Mouse (Mus musculus) right cerebral cortex, postnatal 10 days (tissue): ENCODE results near the gene Samd13.

ENCODE experiments used
- DNase-seq, 2 experiments: peaks; one replicate each; pipeline ENCODE4 v3.0.0; 2021; ENCODE audit warnings: low spot score in 2 of 2

Gene Samd13

DNA sequence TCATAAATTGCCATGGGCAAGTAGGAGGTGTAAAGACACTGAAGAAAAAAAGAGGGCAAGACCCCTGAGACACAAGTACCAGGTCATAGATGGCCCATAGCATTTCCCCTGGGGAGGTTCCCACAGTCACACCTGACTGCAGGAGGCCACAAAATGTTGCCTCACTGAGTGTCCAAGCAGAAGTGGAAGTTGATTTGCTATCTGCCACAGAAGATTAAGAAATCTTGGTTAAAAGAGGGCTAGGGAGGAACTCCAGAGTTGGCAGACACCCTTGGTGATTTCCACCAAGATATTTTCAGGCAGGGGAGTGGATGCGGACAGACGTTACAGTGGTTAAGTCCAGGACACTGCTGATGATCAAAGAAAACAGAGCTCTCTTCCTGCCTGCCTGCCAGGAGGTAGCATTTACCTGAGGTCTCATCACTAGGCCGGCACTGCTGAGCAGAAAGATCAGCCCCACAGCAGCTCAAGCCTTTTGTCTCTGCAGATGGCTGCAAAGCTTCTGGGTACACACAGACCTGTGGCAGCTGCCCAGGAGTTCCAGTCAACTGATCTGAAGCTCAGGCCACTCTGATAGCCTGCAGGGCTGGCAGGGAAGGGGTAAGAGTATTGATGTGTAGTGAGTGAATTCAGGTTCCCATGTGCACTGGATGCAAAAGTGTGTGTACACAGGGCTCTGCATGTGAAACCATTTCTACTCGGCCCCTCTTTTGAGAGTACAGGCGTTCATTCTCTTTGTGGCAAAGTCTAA, 68.7 kb downstream of the Samd13 start:
- no peak for DNase-seq

DNA sequence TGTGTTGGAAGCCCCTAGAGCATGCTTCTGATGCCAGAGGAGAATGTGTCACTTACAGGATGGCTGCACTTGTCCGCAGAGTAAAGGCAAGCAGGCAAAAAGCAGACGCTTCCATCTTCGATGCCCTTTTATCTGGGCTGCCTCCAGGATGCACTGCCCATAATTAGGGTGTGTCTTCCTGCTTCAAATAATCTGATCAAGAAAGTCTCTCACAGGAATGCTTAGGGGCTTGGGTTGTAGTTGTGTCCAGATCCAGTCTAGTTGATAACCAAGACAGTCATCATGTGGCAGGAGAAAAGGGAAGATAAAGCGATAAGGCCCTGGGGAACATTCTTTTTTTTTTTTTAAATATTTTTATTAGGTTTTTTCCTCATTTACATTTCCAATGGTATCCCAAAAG, 69.9 kb downstream of the Samd13 start, which contains the start of gene Dnase2b:
TSS of gene Dnase2b (minus strand) at position 101 of the 400 bp plus-strand sequence.
- no peak for DNase-seq

DNA sequence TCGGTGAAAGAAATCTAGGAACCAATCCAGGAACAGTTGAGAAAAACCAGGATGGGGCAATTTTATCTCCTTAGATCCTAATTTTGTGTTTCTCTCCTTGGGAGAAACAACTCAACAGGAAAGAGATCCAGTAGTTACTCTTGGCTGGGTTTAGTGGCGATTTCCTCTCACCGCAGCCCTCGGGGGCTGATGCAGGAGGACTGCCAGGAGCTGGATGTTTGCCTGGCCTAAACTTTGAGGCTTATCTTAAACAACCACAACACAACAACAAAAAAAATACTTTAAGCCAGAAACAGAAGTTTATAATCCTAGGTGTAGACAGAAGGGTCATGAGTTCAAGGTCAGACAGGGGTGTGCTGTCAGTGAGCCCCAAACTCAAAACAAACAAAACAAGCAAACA, 73.6 kb downstream of the Samd13 start:
- no peak for DNase-seq

DNA sequence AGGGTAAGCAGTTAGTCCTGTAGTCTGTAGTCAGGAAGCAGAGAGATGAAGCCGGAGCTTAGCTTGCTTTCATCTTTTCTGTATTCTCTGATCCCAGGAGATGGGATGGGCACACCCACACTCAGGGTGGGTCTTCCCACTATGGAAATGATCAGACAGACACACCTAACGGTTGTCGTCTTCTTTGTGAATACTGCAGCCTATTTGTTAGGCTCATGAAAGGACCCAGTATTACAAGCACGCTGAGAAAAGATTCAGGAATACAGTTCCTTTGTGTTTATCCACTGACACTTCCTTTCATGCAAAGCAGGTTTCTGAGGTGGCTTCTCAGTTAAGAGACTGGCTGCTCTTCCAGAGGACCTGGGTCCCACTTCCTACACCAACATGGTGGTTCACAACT, 74.1 kb downstream of the Samd13 start:
- no peak for DNase-seq

DNA sequence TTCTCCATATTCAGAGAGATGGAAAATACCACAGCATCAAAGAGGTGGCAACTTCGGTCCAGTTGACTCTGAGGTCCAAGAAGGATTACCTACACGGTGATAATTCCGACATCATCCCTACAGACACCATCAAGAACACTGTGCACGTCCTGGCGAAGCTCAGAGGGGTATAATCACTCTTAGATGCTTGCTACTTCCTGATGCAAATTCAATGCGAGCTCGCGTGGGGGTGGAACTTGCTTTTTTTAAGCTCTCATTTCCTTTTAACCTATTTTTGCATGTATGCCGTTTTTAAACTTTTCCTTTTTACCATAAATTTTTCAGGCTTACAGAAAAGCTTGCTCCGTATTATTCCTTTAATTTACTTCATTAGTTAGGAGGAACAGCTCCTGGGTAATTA, 75.1 kb downstream of the Samd13 start:
- DNase-seq = peak; percentile 63 to 81

DNA sequence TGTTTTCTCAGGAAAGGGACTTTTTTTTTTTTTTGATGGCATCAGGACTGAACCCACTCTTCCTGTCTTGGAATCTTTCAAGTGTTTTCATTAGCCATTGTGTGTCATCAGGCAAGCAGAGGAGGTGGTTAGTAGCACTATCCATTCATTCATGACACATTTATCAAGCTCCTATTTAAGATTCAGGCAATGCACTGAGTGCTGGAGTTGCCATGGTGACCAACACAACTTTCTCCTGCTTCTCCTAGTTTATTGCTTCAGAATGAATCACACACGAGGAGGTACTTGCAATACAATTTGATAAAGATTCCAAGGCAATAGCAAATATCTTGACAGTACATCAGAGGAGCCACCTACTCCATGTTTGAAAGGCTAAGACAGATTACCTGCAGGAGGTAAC, 78.0 kb downstream of the Samd13 start:
- DNase-seq = peak; percentile 71 to 89

DNA sequence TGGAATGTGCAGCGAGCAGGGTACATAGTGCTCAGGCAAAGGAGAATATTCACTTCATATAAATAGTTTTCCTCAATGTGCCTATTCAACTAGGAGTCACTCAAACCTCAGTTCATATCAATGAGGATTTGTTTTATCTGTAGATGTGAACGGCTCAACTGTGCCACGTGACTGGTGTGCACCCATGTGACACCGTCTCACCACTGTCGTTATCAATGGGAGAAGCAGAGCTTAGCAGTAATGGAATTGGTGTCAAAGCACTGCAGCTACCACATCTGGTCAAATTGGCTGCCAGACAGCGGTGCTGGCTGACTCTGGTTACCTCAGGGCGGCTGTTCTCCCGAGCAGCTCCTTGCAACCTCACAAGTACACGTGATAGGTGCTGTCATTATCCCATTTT, 80.7 kb downstream of the Samd13 start:
- DNase-seq = no peak

DNA sequence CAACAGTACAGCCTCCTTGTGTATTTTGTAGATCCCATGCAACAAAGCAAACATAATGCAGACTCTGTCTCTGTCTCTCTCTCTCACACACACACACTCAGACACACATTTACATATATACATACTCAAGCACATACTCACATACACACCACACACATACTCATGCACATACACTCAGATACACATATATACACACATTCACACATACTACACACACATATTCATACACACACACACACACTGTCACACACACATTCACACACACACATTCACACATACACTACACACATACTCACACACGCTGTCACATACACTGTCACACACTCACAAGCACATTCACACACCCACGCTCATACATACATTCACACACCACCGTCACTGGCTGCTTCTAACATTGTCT, 82.9 kb downstream of the Samd13 start:
- no peak for DNase-seq

DNA sequence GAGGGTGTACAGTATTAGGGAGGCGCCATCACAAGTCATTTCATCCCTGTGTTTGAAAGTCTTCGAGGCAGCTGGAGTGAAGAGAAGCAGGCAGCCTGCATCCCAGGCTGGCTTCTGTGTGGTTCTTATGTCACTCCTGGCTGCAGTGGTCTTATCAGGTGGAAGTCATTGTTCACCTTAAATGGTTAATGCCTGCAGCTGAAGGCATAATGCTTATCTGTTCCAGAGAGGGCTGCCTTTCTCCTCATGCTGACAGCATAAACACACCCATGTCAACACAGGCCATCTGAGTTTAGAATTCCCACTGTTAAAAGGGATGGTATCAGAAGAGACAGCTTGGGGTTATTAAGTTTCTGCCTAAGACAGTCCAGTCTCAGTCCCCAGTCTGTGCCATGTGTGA, 84.2 kb downstream of the Samd13 start:
- no peak for DNase-seq

DNA sequence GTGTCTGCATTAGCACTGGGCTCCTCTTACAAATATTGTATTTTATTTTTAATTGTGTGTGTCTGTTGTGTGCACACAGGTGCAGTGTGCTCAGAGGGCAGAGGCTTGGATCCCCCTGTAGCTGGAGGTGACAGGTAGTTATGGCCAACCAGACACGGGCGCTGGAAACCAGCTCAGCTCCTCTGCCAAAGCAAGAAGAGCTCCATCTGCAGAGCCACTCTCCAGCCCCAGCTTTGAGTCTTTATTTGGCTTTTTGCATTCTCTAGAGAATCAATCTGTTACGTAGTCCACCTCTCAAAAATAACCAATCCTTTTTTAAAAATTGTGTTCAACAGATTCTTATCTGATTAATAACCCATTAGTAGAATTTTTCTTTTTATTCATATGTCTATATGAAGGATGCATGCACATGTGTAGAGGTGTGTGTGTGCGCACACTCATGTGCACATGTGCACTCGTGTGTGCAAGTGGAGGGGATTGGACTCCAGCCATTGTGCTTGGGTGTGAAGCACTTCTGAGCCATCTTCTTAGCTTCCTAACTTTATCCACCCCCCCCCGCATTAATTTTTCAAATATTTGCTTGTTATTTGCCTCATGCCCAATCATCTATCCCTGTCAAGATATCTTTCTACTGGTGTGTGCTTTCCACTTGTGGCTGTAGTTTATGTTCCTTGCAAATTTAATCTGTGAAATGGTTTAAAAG, 86.0 kb downstream of the Samd13 start:
- DNase-seq = peak in 1 of 2 experiments; percentile 57

DNA sequence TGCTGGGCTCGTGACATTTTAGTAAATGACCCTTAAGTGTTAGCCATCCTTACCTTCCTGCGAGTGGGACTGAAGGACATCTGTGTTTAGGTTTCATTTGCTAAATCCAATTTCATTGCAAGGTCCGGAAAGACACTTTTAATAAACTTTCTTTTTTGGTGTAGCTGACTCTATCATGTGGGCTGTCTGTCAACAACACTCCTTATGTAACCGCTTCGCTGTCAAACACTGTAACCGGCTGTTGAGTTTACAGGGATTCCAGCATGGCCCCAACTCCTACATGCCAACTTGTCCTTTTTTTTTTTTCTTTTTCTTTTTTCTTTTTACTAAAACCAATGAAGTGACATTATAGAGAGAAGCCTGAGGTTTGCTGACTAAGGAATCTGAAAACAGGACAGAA, 87.0 kb downstream of the Samd13 start:
- peak in 1 of 2 experiments; percentile 76 for DNase-seq

DNA sequence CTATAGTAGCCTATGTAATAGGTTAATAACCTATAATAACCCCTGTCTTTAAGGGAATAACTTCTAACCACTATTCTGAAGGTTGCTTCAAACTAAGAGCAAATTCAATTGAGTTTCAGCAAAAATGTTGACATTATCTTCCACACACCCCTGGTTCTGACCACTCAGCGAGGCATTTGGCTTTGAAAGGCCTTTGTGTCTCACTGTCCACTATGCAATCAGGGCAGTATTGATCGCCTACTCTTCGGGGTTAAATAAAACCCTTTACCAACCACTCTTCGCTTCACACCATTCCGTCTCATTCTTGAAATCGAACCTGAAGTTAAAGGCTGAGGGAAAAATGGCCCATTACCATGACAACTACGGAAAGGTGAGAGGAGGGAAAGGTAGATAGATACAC, 88.5 kb downstream of the Samd13 start:
- no peak for DNase-seq

DNA sequence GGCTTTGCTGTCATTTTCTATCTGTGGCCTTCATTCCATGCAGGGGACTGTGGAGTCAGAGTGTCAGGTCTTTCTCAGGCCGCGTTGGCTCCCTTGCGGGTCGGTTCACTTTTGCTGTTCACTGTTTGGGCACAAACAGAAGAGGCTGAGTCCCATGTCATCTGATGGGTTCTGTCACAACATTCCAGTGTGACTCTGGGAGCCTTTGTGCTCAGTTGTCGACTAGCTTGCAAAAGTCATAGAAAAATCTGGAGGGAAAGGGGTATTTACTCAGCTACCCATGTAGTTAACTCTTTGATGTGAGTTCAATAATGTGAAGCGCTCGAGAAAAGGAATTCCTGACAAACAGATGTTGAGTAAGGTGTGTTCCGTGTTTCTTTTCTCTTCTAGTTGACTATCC, 89.0 kb downstream of the Samd13 start:
- DNase-seq = no peak

DNA sequence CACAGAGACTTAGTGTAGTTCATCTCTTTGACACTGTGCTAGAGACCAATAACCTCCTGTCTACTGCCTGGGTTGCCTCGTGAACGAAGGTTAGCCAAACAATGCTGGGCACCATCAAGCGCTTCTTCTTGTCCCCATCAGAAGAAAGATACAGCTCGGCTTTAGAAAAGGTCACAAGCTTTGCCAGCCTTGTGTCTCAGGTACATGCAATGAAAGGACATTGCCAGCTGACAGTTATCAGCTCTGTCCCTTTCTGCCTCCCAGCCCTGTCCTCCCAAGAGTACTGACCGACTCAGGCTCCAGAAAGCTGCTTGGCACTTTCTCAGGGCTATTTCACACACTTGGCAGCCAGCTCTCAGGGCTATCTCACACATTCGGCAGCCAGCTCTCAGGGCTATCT, 90.0 kb downstream of the Samd13 start:
- no peak for DNase-seq
